ENCODE assay signal across 11 mouse cellular contexts in genomic region chr13:40979321-40979720, GRCm38 (mm10). TPM values are rescaled to one million over a fixed set of nuclear protein-coding genes. Genes with fewer than 3 reads are reported as not detected.
DNase-seq lines count a peak whose midpoint lies in the region; ATAC-seq and TF ChIP-seq lines count a peak whose summit lies in the region.
"Had no signal": no experiment of that assay in that cellular context is flagged by ENCODE, and none has a peak within 500 bp of the region (broad histone marks: within the 10 kb centered on the region; RNA-seq: fewer than 3 reads in every experiment).

No protein-coding gene starts in this region.

- H3K36me3 ChIP-seq in intestine, embryonic 16.5 days (ENCODE audit: control insufficient read depth, insufficient read depth, low read length): no peaks in the 10 kb centered on the region
- H3K36me3 ChIP-seq in intestine, embryonic 15.5 days: no peaks in the 10 kb centered on the region
- no peaks in the 10 kb centered on the region for H3K36me3 ChIP-seq in intestine, postnatal 0 days (ENCODE audit: control insufficient read depth, insufficient read depth)
- H3K36me3 ChIP-seq in lung, postnatal 0 days (ENCODE audit: insufficient read depth, low read length): no peaks in the 10 kb centered on the region
- H3K36me3 ChIP-seq: embryonic facial prominence, embryonic 10.5 days; forebrain, embryonic 15.5 days had no signal

- H3K4me3 ChIP-seq in intestine, embryonic 16.5 days (ENCODE audit: low read length): no peak overlapping the region
- no peak overlapping the region for H3K4me3 ChIP-seq in intestine, embryonic 15.5 days (replicated peaks)
- H3K4me3 ChIP-seq in cortical plate, adult 2 months (ENCODE audit: insufficient read depth, low read length): no peak overlapping the region
- H3K4me3 ChIP-seq in intestine, postnatal 0 days (ENCODE audit: low read depth, low read length): no peak overlapping the region
- no peak overlapping the region for H3K4me3 ChIP-seq in lung, postnatal 0 days (ENCODE audit: low read depth, low read length)
- H3K4me3 ChIP-seq: embryonic facial prominence, embryonic 10.5 days; forebrain, embryonic 15.5 days had no signal

- no peak overlapping the region for H3K4me2 ChIP-seq in intestine, embryonic 16.5 days (ENCODE audit: low read depth, low read length)
- no peak overlapping the region for H3K4me2 ChIP-seq in intestine, embryonic 15.5 days (replicated peaks)
- H3K4me2 ChIP-seq in intestine, postnatal 0 days (replicated peaks; ENCODE audit: low read depth): no peak overlapping the region
- H3K4me2 ChIP-seq in lung, postnatal 0 days (replicated peaks; ENCODE audit: low read depth, low read length): no peak overlapping the region
- H3K4me2 ChIP-seq: forebrain, embryonic 15.5 days had no signal

- H3K9me3 ChIP-seq in intestine, embryonic 16.5 days (ENCODE audit: control insufficient read depth, low read length): no peaks in the 10 kb centered on the region
- H3K9me3 ChIP-seq in intestine, embryonic 15.5 days: no peaks in the 10 kb centered on the region
- no peaks in the 10 kb centered on the region for H3K9me3 ChIP-seq in intestine, postnatal 0 days (ENCODE audit: control insufficient read depth)
- H3K9me3 ChIP-seq in lung, postnatal 0 days (ENCODE audit: low read length): no peaks in the 10 kb centered on the region
- H3K9me3 ChIP-seq: embryonic facial prominence, embryonic 10.5 days; forebrain, embryonic 15.5 days had no signal

- intact Hi-C loops in left cerebral cortex, postnatal 4 days (cut with DNase I): no loop called here

- no peaks in the 10 kb centered on the region for H3K4me1 ChIP-seq in intestine, embryonic 16.5 days (ENCODE audit: control insufficient read depth, insufficient read depth, low read length)
- H3K4me1 ChIP-seq in intestine, embryonic 15.5 days (replicated peaks): no peaks in the 10 kb centered on the region
- H3K4me1 ChIP-seq in cortical plate, adult 2 months (ENCODE audit: control insufficient read depth, insufficient read depth, low read length): peaks cover 1% of the 10 kb centered on the region; the same call in 1 of the 2 replicates
- H3K4me1 ChIP-seq in intestine, postnatal 0 days (replicated peaks; ENCODE audit: control insufficient read depth, insufficient read depth, low read length): no peaks in the 10 kb centered on the region
- H3K4me1 ChIP-seq in lung, postnatal 0 days (ENCODE audit: insufficient read depth, low read depth, low read length): no peaks in the 10 kb centered on the region
- H3K4me1 ChIP-seq: embryonic facial prominence, embryonic 10.5 days; forebrain, embryonic 15.5 days had no signal

- no peak for ATAC-seq in intestine, embryonic 16.5 days
- no peak for ATAC-seq in intestine, embryonic 15.5 days
- no peak for ATAC-seq in intestine, postnatal 0 days
- peak; percentile 35; the same call in 1 of the 2 replicates for ATAC-seq in lung, postnatal 0 days
- ATAC-seq: CD4-positive, CD25-positive, alpha-beta regulatory T cell, adult 4 months; forebrain, embryonic 15.5 days had no signal

- H3K27ac ChIP-seq in intestine, embryonic 16.5 days (ENCODE audit: low read length): peak overlapping the region; percentile 57
- H3K27ac ChIP-seq in intestine, embryonic 15.5 days: no peak overlapping the region
- H3K27ac ChIP-seq in cortical plate, adult 2 months (ENCODE audit: insufficient read depth, low read length): peak overlapping the region; percentile 96
- H3K27ac ChIP-seq in intestine, postnatal 0 days (ENCODE audit: low read depth, low read length): 0 out of 2 replicates have a peak overlapping the region, but pooled peaks have one; percentile 3
- H3K27ac ChIP-seq in lung, postnatal 0 days (ENCODE audit: low read length): no peak overlapping the region
- H3K27ac ChIP-seq: embryonic facial prominence, embryonic 10.5 days; forebrain, embryonic 15.5 days had no signal

- H3K9ac ChIP-seq in intestine, embryonic 16.5 days (ENCODE audit: low read depth, low read length): no peak overlapping the region
- no peak overlapping the region for H3K9ac ChIP-seq in intestine, embryonic 15.5 days
- H3K9ac ChIP-seq in intestine, postnatal 0 days (ENCODE audit: low read depth, low read length): no peak overlapping the region
- no peak overlapping the region for H3K9ac ChIP-seq in lung, postnatal 0 days (replicated peaks; ENCODE audit: low read depth)
- H3K9ac ChIP-seq: forebrain, embryonic 15.5 days had no signal

- TF ChIP-seq CTCF in cortical plate, adult 2 months (IDR thresholded peaks at IDR 0.05; ENCODE audit: extremely low read depth, insufficient read depth, low read length): no peak
- TF ChIP-seq CTCF in intestine, postnatal 0 days (IDR thresholded peaks at IDR 0.05; ENCODE audit: low read depth): peak; percentile 63
- TF ChIP-seq CTCF in lung, postnatal 0 days (IDR thresholded peaks at IDR 0.05): peak; percentile 58

- DNase-seq in lung, postnatal 0 days (ENCODE audit: low spot score): peak; percentile 57
- no peak for DNase-seq in left cerebral cortex, postnatal 4 days
- no peak for DNase-seq in cerebellum, adult 9-11 months
- no peak for DNase-seq in adrenal gland, adult 18-20 months (ENCODE audit: low spot score in 2 of 2)

- no peaks in the 10 kb centered on the region for H3K27me3 ChIP-seq in intestine, embryonic 16.5 days (replicated peaks; ENCODE audit: control insufficient read depth, insufficient read depth, low read length)
- no peaks in the 10 kb centered on the region for H3K27me3 ChIP-seq in intestine, embryonic 15.5 days (replicated peaks)
- H3K27me3 ChIP-seq in intestine, postnatal 0 days (replicated peaks; ENCODE audit: control insufficient read depth, insufficient read depth, low read length): no peaks in the 10 kb centered on the region
- H3K27me3 ChIP-seq in lung, postnatal 0 days (replicated peaks; ENCODE audit: insufficient read depth, low read length): no peaks in the 10 kb centered on the region
- H3K27me3 ChIP-seq: forebrain, embryonic 15.5 days had no signal

- TF ChIP-seq POLR2A in cortical plate, adult 2 months (IDR thresholded peaks at IDR 0.05; ENCODE audit: extremely low read depth, insufficient read depth, low read length): no peak

- TF ChIP-seq EP300 in lung, postnatal 0 days (IDR thresholded peaks at IDR 0.05): no peak

- WGBS in intestine, embryonic 16.5 days: 53% methylated on average over 2 of the region's 2 CpGs
- 48% methylated on average over 2 of the region's 2 CpGs for WGBS in intestine, embryonic 15.5 days
- 25% methylated on average over 2 of the region's 2 CpGs for WGBS in intestine, postnatal 0 days
- 26% methylated on average over 2 of the region's 2 CpGs for WGBS in lung, postnatal 0 days

RNA-seq across cellular contexts. Expression of gene Pak1ip1, which starts 21.5 kb away (rescaled TPM):
- polyA plus RNA-seq in intestine, embryonic 16.5 days (2015; fragmentation: Nextera tagmentation; extraction: Ambion mirVana): 82.6 and 87.7 TPM in 2 replicates
- 78.8 and 86.0 TPM in 2 replicates for polyA plus RNA-seq in intestine, embryonic 15.5 days (2015; fragmentation: Nextera tagmentation; extraction: Ambion mirVana)
- 49.9 and 50.7 TPM in 2 replicates for polyA plus RNA-seq in cortical plate, adult 2 months (2012; rRNA removed)
- 59.2 and 61.7 TPM in 2 replicates for polyA plus RNA-seq in intestine, postnatal 0 days (2015; fragmentation: Nextera tagmentation; extraction: Ambion mirVana)
- 56.9 and 62.6 TPM in 2 replicates for polyA plus RNA-seq in lung, postnatal 0 days (2015; fragmentation: Nextera tagmentation; extraction: Ambion mirVana)
- 10 to 100 TPM; 29.8 to 33.7 TPM for total RNA-seq in left cerebral cortex, postnatal 4 days (2021)
- total RNA-seq in adrenal gland, adult 18-20 months (2021): 10 to 100 TPM; 56.9 to 58.2 TPM

RNA-seq across cellular contexts. Expression of gene Tmem14c, which starts 36.8 kb away (rescaled TPM):
- polyA plus RNA-seq in intestine, embryonic 16.5 days (2015; fragmentation: Nextera tagmentation; extraction: Ambion mirVana): 347 and 351 TPM in 2 replicates
- 272 and 297 TPM in 2 replicates for polyA plus RNA-seq in intestine, embryonic 15.5 days (2015; fragmentation: Nextera tagmentation; extraction: Ambion mirVana)
- polyA plus RNA-seq in cortical plate, adult 2 months (2012; rRNA removed): 67.3 and 69.6 TPM in 2 replicates
- 337 and 344 TPM in 2 replicates for polyA plus RNA-seq in intestine, postnatal 0 days (2015; fragmentation: Nextera tagmentation; extraction: Ambion mirVana)
- 207 and 219 TPM in 2 replicates for polyA plus RNA-seq in lung, postnatal 0 days (2015; fragmentation: Nextera tagmentation; extraction: Ambion mirVana)
- 10 to 100 TPM; 56.1 to 57.2 TPM for total RNA-seq in left cerebral cortex, postnatal 4 days (2021)
- 100 to 1,000 TPM; 176 to 205 TPM for total RNA-seq in adrenal gland, adult 18-20 months (2021)

Comparison
In these comparisons a context has a peak if more than half of its experiments do, and no peak if none do; other contexts are left out.
1. H3K27ac ChIP-seq: peak in intestine, embryonic 16.5 days (single experiment), cortical plate, adult 2 months (single experiment) and intestine, postnatal 0 days (single experiment); none in intestine, embryonic 15.5 days (single experiment) and lung, postnatal 0 days (single experiment).